Mouse (Mus musculus) inflammation-experienced regulatory T-cells (primary cell): ENCODE results near the gene Tmem101. TPM values are rescaled to one million over a fixed set of nuclear protein-coding genes. Genes with fewer than 3 reads are reported as not detected.

Experiments
- polyA plus RNA-seq, 2 experiments: library from polyadenylated mRNA; unstranded; fragments of 100-300 nt; shearing (Covaris generic); gene quantifications; one replicate each; pipeline ENCODE4 v1.2.1; 2017

The Tmem101 gene
- 10 to 100 TPM in 1 of 2 experiments, 1 to 10 TPM in 1; 7.5 to 12.3 TPM for polyA plus RNA-seq

DNA sequence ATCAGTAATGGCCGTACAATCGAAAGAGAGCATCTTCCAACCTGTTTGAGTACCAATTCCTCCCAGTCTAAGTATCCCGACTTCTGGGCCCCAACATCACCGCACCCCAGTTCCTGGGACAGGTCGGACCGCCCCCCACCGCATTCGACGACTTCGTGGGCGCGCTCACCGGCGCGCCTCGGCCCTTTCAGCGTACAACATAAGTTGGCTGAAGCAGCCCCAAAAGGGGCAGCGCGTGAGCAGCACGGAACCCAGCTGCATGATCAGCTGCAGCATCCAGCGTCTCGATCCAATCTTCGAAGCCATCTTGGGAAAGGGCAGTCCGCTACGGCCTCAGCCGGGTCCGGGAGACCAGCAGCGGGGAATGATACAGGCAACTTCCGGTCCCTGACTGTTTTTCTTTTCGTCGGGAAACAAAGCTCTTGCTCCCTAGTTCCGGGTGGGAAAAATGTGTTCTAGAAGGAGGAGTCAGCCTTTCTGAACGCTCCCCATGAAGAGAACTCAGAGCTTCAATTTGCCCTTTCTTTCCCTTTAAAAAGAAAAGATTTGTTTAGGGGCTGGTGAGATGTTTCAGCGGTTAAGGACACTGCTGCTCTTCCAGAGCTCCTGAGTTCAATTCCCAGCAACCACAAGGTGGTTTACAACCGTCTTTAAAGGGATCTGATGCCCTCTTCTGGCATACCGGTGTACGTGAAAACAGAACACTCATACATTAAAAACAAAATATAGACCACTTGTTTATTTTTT, at the start of gene Tmem101:
Gene Tmem101 (minus strand): TSS at position 366 of the 747 bp plus-strand sequence.

DNA sequence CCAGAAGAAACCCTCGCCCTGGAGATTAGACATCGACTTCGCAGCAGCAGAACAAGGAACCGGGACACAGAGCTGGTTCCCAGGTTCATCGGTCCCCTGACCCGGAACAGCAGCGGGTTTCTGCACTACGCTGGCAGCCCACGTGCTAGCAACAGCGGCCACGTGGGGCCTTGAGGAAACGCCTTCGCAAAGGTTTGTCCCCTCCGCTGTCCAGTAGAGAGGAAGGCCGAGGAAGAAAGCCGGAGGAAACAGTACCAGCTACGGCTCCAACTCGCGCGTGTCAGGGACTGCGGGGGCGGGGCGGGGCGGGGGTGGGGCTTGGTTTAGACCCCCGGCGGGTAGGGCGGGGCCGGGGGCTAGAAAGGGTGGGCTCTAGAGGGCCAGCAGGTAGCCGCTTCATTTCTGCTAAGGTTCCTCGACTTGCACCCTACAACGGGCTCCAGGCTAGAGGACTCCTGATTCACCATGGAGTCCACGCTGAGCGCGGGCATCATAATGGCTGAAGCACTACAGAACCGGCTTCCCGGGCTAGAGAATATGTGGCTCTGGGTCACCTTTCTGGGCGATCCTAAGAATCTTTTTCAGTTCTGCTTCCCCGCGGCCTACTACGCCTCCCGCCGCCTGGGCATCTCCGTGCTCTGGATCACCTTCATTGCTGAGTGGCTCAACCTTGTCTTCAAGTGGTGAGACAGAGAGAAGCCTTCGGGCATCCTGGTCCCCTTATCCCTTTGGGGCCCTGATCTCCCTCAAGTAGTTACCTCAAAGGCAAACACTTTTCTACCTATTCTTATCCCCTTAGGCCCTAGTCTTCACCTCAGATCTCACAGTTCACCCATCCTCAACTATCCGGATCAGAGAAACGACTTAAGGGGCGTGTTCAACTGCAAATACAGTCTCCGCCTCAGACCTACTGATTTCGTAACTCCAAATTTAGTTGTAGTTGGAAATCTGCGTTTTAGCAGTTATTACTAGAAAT, 33.5 kb upstream of the Tmem101 start, which contains the start of gene G6pc3:
Gene G6pc3 (plus strand): TSS at position 160 of the 976 bp plus-strand sequence.

DNA sequence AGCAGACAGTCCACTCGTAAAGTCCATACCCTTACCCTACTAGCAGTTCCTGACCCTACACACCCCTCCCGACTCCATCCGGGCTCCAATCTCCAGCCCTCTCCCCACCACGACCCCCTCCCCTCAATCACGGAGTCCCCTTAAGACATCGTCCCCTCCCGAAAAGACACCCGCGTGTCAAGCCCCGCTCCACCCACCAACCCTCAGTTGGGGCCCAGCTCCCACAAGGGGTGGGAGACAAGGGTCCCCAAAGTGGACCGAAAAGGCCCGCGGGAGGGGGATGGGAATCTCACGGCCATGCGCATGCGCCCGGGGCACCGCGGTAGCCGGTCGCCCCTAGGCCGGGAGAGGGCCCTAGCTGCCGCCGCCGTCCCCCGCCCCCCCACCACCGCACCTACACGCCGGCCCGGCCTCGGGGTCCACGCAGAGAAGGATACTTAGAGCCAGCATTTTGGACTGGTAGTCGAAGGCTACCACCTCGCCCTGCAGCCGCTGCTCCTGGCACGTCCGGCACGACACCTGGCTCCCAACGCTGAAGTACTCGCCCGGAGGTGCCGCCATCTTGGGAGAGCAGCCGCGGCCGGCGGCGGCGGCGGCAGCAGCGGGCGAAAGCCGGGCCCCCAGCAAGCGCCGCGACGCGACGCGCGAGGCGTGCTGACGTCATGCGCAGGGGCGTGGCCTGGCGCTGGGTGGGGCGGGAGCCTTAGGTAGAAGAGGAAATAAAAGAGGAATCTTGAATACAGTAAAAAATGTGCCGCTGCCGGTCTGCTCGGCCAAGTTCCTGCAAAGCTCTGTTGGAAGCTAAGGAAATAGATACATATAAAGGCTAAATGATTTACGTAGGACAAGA, 28.7 kb upstream of the Tmem101 start, which contains the start of gene Lsm12:
Gene Lsm12 (minus strand): TSS at position 651 of the 850 bp plus-strand sequence.

DNA sequence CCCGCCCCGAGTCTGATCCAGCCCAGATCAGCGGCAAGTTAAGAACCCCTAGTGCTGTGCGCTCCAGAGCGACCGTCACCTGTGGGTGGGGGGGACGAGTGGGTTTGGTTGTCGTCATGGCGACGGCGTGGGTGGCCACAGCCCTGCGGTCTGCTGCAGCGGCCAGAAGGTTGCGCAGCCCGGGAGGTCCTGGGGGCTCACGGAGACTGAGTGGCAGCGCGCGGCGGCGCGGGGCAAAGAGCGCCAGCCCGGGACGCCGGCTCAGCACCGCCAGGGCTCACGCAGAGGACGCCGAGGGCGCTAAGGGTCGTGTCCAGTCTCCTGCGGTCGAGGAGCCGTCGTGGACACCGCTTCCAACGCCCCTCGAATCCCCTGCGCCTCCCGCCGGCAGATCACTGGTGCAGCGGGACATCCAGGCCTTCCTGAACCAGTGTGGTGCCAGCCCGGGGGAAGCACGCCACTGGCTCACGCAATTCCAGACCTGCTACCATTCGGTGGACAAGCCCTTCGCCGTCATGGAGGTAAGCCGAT, 10.7 kb downstream of the Tmem101 start, which contains the start of gene Nags:
Gene Nags (plus strand): TSS at position 43 of the 531 bp plus-strand sequence.

GRCm38 (mm10) chr11:102107732-102108131, 48.5 kb downstream of the Tmem101 start, which contains the start of gene Pyy:
TSS of gene Pyy (minus strand) at chr11:102107832.

Other genes with a start within 250 kb of the Tmem101 start
- gene Sost, start 189.4 kb downstream of the Tmem101 start, polyA plus RNA-seq, result not detected
- gene Cfap97d1, start 172.1 kb downstream of the Tmem101 start, polyA plus RNA-seq, result not detected
- 1 to 10 TPM in 1 of 2 experiments, under 1 TPM in 1; 0.40 to 1.2 TPM for gene Dusp3, start 169.4 kb downstream of the Tmem101 start, polyA plus RNA-seq
- gene Mpp3, start 127.9 kb downstream of the Tmem101 start, polyA plus RNA-seq, result under 1 TPM in 1 of 2 experiments, not detected in 1; 0.73 TPM
- gene Cd300lg, start 114.9 kb downstream of the Tmem101 start, polyA plus RNA-seq, result under 1 TPM in 1 of 2 experiments, not detected in 1; 0.93 TPM
- 1 to 10 TPM; 3.1 to 4.8 TPM for gene Mpp2, start 67.9 kb downstream of the Tmem101 start, polyA plus RNA-seq
- gene Ppy, start 55.1 kb downstream of the Tmem101 start, polyA plus RNA-seq, result not detected
- gene Pyy, start 48.6 kb downstream of the Tmem101 start, polyA plus RNA-seq, result not detected
- gene Nags, start 10.9 kb downstream of the Tmem101 start, polyA plus RNA-seq, result under 1 TPM in 1 of 2 experiments, not detected in 1; 0.89 TPM
- 10 to 100 TPM; 47.6 to 52.8 TPM for gene Lsm12, start 28.9 kb upstream of the Tmem101 start, polyA plus RNA-seq
- gene G6pc3, start 33.2 kb upstream of the Tmem101 start, polyA plus RNA-seq, result 10 to 100 TPM; 37.7 to 48.2 TPM
- 10 to 100 TPM; 21.2 to 52.7 TPM for gene Hdac5, start 73.8 kb upstream of the Tmem101 start, polyA plus RNA-seq
- gene BC030867, start 92.5 kb upstream of the Tmem101 start, polyA plus RNA-seq, result 1 to 10 TPM in 1 of 2 experiments, under 1 TPM in 1; 0.36 to 1.0 TPM
- gene Asb16, start 112.3 kb upstream of the Tmem101 start, polyA plus RNA-seq, result not detected
- 10 to 100 TPM; 58.4 to 59.3 TPM for gene Tmub2, start 128.5 kb upstream of the Tmem101 start, polyA plus RNA-seq
- gene Atxn7l3, start 140.2 kb upstream of the Tmem101 start, polyA plus RNA-seq, result 10 to 100 TPM; 14.7 to 17.3 TPM
- 100 to 1,000 TPM; 122 to 151 TPM for gene Ubtf, start 163.3 kb upstream of the Tmem101 start, polyA plus RNA-seq
- gene Slc4a1, start 209.8 kb upstream of the Tmem101 start, polyA plus RNA-seq, result under 1 TPM in 1 of 2 experiments, not detected in 1; 0.13 TPM
- 10 to 100 TPM; 15.9 to 27.0 TPM for gene Rundc3a, start 237.0 kb upstream of the Tmem101 start, polyA plus RNA-seq